Mouse (Mus musculus): Measurements from ENCODE around the gene Rab1b. TPM values are rescaled to one million over a fixed set of nuclear protein-coding genes. Genes with fewer than 3 reads are reported as not detected.
"Not testable (repeated sequence)": the region's sequence is repeated elsewhere in the genome, so short reads cannot be mapped to it uniquely, and the experiment has no call there.

Rab1b gene
- 214 and 235 TPM in 2 replicates for polyA plus RNA-seq (2014; fragmentation: Nextera tagmentation; extraction: Ambion mirVana)

DNA sequence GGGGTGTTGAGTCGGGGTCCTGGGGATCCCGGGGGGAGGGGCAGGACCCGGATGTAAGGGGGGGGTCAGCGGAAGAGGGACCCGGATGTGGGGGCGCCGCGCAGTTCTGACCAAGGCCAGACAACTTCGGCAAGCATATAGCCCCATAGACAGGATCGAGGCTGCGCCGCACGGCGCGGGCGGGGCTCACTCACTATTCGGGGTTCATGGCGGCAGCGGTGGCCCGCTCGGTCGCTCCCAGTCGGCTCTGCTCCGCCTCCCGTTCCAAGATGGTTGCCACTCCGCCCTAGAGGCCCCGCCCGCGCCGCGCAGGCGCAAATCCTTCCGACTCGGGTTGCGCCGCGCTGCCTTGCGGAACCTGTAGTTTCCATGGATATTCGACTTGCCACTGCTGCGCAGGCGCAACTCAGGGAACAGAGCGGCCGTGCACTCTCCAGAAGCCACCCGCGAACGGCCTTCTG lies at the start of gene Rab1b:
TSS of gene Rab1b (minus strand) at position 342 of the 461 bp plus-strand sequence.
- Histone ChIP-seq H3K9ac (replicated peaks; ENCODE audit: low read length) (peak within 1 kb of the TSS; percentile 85), H3K4me1 (ENCODE audit: control insufficient read depth, insufficient read depth, low read length) (peaks cover 6% of the 10 kb centered on the region; the same call in 1 of the 2 replicates), H3K9me3 (replicated peaks; ENCODE audit: control insufficient read depth, low read length) (no peaks in the 10 kb centered on the region), H3K36me3 (replicated peaks; ENCODE audit: control insufficient read depth, insufficient read depth, low read depth, low read length) (peaks cover 3% of the 10 kb centered on the region), H3K4me3 (ENCODE audit: low read depth, low read length) (peak within 1 kb of the TSS; percentile 82), H3K27me3 (ENCODE audit: control insufficient read depth, insufficient read depth, low read length) (no peaks in the 10 kb centered on the region), H3K4me2 (ENCODE audit: low read depth, low read length) (peak within 1 kb of the TSS; percentile 88), H3K27ac (replicated peaks; ENCODE audit: low read depth, low read length) (peak within 1 kb of the TSS; percentile 82)
- under 1% methylated on average over 46 of the region's 46 CpGs for WGBS
- peak; percentile 99 for DNase-seq (ENCODE audit: low spot score)
- peak; percentile 92 for ATAC-seq (replicated peaks; ENCODE audit: insufficient number of reproducible peaks, low FRiP score, low TSS enrichment, low read depth)

DNA sequence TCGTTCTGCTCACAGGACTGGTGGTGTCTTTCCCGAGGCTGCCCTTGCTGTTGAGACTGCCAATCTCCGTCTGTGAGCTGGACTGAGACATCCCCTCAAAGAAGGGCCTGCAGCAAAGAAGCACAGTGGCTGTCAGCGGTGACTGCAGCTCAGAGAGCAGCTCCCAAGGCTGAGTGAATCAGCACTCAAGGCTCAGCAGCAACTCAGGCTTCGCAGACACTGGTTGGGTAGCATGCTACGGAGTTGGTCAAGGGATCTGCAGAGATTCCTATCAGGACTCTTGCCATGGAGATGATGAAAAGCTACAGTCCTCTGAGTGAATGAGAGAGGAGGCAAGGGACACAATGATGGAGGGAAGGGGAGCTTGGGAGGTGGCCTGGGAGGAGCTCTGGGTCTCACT lies 45.4 kb upstream of the Rab1b start:
- H3K27ac ChIP-seq (replicated peaks; ENCODE audit: low read depth, low read length) = no peak overlapping the region
- no peaks in the 10 kb centered on the region for H3K9me3 ChIP-seq (replicated peaks; ENCODE audit: control insufficient read depth, low read length)
- no peak overlapping the region for H3K4me2 ChIP-seq (ENCODE audit: low read depth, low read length)
- no peak overlapping the region for H3K9ac ChIP-seq (replicated peaks; ENCODE audit: low read length)
- H3K4me3 ChIP-seq (ENCODE audit: low read depth, low read length) = no peak overlapping the region
- no peaks in the 10 kb centered on the region for H3K27me3 ChIP-seq (ENCODE audit: control insufficient read depth, insufficient read depth, low read length)
- no peak for ATAC-seq (replicated peaks; ENCODE audit: insufficient number of reproducible peaks, low FRiP score, low TSS enrichment, low read depth)
- no peaks in the 10 kb centered on the region; the same call in 1 of the 2 replicates for H3K36me3 ChIP-seq (replicated peaks; ENCODE audit: control insufficient read depth, insufficient read depth, low read depth, low read length)
- DNase-seq (ENCODE audit: low spot score) = no peak
- 90% methylated on average over 6 of the region's 6 CpGs for WGBS
- no peaks in the 10 kb centered on the region for H3K4me1 ChIP-seq (ENCODE audit: control insufficient read depth, insufficient read depth, low read length)

DNA sequence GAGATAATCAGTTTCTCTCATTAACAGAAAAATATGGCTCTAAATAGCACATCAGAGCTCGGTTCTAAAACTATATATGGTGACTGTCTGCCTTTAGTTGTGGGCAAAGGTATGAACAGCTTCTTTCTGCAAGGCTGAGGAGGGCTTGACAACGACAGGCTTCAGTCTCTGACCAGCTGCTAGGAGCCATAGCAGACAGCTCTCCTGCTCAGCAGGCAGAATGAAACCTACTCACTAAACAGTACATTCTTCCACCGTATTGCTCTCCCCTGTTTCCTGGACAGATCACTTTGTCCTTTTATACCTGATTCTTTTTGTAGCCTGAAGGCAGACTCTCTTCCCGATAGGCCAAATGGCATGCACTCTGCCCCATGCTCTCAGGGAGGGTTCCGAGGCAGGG lies 44.9 kb upstream of the Rab1b start:
- 79% methylated on average over 5 of the region's 5 CpGs for WGBS
- no peak overlapping the region for H3K4me3 ChIP-seq (ENCODE audit: low read depth, low read length)
- ATAC-seq (replicated peaks; ENCODE audit: insufficient number of reproducible peaks, low FRiP score, low TSS enrichment, low read depth) = no peak

DNA sequence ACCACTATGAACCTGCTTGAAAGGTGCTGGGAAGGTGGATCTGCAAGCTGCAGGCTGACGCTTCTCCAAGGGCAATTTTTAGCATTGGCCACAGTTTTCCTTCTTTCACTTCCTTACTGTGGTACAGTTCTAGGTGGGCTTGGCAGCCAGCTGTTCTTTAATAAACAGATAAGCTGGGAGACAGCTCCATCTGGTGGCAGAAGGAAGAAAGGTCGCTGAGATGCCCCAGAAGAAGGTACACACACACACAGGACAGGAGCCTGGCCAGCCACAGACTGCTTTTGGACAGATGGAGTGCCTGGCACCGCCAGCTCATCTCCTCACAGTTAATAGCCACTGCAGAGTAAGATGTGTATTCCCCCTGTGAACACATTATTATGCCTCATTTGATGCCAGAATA lies 44.5 kb upstream of the Rab1b start:
- 39% methylated on average over 3 of the region's 3 CpGs for WGBS

More for the DNA sequence above, 44.9 kb upstream of the Rab1b start:
- no peak overlapping the region for H3K27ac ChIP-seq (replicated peaks; ENCODE audit: low read depth, low read length)
- DNase-seq (ENCODE audit: low spot score) = no peak
- H3K4me2 ChIP-seq (ENCODE audit: low read depth, low read length) = no peak overlapping the region
- H3K9ac ChIP-seq (replicated peaks; ENCODE audit: low read length) = no peak overlapping the region
- H3K27me3 ChIP-seq (ENCODE audit: control insufficient read depth, insufficient read depth, low read length) = no peaks in the 10 kb centered on the region
- no peaks in the 10 kb centered on the region; the same call in 1 of the 2 replicates for H3K36me3 ChIP-seq (replicated peaks; ENCODE audit: control insufficient read depth, insufficient read depth, low read depth, low read length)
- no peaks in the 10 kb centered on the region for H3K4me1 ChIP-seq (ENCODE audit: control insufficient read depth, insufficient read depth, low read length)
- H3K9me3 ChIP-seq (replicated peaks; ENCODE audit: control insufficient read depth, low read length) = no peaks in the 10 kb centered on the region

DNA sequence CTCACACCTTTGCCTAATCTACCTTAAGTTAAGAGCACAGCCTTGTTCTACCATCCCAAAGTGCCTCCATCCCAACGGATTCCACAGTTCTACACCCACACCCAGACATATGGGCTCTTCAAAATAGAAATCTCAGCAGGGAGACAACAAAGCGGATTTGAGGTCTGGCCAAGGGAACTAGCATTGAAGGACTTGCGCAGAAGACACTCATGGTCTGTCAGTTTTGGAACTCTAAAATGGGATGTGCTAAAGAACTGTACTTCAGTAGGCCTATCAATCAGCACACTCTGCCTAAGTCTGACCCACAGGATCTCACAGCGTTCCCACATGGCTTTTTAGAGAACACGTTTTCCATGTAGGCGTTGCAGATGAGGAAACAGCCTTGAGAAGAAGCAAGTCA lies 43.5 kb upstream of the Rab1b start:
- H3K9me3 ChIP-seq (replicated peaks; ENCODE audit: control insufficient read depth, low read length) = no peaks in the 10 kb centered on the region
- no peak overlapping the region for H3K9ac ChIP-seq (replicated peaks; ENCODE audit: low read length)
- ATAC-seq (replicated peaks; ENCODE audit: insufficient number of reproducible peaks, low FRiP score, low TSS enrichment, low read depth) = no peak
- no peak overlapping the region for H3K27ac ChIP-seq (replicated peaks; ENCODE audit: low read depth, low read length)
- H3K4me1 ChIP-seq (ENCODE audit: control insufficient read depth, insufficient read depth, low read length) = no peaks in the 10 kb centered on the region
- H3K27me3 ChIP-seq (ENCODE audit: control insufficient read depth, insufficient read depth, low read length) = no peaks in the 10 kb centered on the region
- H3K36me3 ChIP-seq (replicated peaks; ENCODE audit: control insufficient read depth, insufficient read depth, low read depth, low read length) = no peaks in the 10 kb centered on the region; the same call in 1 of the 2 replicates
- no peak overlapping the region for H3K4me3 ChIP-seq (ENCODE audit: low read depth, low read length)
- 92% methylated on average over 6 of the region's 6 CpGs for WGBS
- no peak for DNase-seq (ENCODE audit: low spot score)
- no peak overlapping the region for H3K4me2 ChIP-seq (ENCODE audit: low read depth, low read length)

More for the DNA sequence above, 44.5 kb upstream of the Rab1b start:
- H3K9ac ChIP-seq (replicated peaks; ENCODE audit: low read length) = no peak overlapping the region
- no peaks in the 10 kb centered on the region for H3K9me3 ChIP-seq (replicated peaks; ENCODE audit: control insufficient read depth, low read length)
- no peak overlapping the region for H3K4me3 ChIP-seq (ENCODE audit: low read depth, low read length)
- H3K27ac ChIP-seq (replicated peaks; ENCODE audit: low read depth, low read length) = no peak overlapping the region
- H3K4me2 ChIP-seq (ENCODE audit: low read depth, low read length) = no peak overlapping the region
- DNase-seq (ENCODE audit: low spot score) (peak; percentile 76), ATAC-seq (replicated peaks; ENCODE audit: insufficient number of reproducible peaks, low FRiP score, low TSS enrichment, low read depth) (no peak)
- no peaks in the 10 kb centered on the region for H3K4me1 ChIP-seq (ENCODE audit: control insufficient read depth, insufficient read depth, low read length)
- no peaks in the 10 kb centered on the region; the same call in 1 of the 2 replicates for H3K36me3 ChIP-seq (replicated peaks; ENCODE audit: control insufficient read depth, insufficient read depth, low read depth, low read length)
- H3K27me3 ChIP-seq (ENCODE audit: control insufficient read depth, insufficient read depth, low read length) = no peaks in the 10 kb centered on the region

DNA sequence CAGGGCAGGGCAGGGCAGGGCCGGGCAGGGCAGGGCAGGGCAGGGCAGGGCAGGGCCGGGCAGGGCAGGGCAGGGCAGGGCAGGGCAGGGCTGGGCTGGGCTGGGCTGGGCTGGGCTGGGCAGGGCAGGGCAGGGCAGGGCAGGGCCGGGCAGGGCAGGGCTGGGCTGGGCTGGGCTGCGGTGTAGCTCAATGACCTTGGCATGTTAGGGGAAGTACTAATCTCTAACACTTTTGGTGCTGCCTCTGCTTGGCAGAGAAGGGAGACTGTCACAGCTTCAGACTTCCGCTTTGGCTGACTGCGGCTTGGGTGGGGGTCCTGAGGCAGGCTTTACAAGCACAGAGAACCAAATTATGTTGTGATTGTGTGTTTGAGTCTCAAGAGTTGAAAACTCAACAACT lies 42.2 kb upstream of the Rab1b start:
- H3K36me3 ChIP-seq (replicated peaks; ENCODE audit: control insufficient read depth, insufficient read depth, low read depth, low read length); H3K27me3 ChIP-seq (ENCODE audit: control insufficient read depth, insufficient read depth, low read length); H3K9me3 ChIP-seq (replicated peaks; ENCODE audit: control insufficient read depth, low read length); H3K27ac ChIP-seq (replicated peaks; ENCODE audit: low read depth, low read length); H3K4me3 ChIP-seq (ENCODE audit: low read depth, low read length); ATAC-seq (replicated peaks; ENCODE audit: insufficient number of reproducible peaks, low FRiP score, low TSS enrichment, low read depth); H3K9ac ChIP-seq (replicated peaks; ENCODE audit: low read length); H3K4me1 ChIP-seq (ENCODE audit: control insufficient read depth, insufficient read depth, low read length); H3K4me2 ChIP-seq (ENCODE audit: low read depth, low read length); DNase-seq (ENCODE audit: low spot score): not testable (repeated sequence)
- WGBS = 77% methylated on average over 5 of the region's 6 CpGs

DNA sequence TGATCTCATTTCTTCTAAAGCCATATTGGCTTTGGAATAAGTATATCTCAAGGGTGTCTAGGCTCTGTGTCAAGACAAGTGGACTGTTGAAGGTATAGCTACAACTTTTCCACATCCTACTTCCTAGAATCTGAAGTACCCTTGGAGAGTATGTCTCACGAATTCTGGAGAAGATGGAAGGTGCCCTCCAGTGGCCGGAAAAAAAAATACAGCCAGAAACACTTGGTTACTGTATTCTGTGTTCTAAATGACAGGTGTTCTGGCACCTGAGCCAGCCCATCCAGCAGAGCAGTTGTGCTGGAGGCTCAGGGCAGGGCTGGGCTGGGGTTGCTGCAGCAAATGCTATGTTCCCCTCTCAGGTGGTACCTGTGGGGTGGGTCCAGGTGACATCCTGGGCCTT lies 32.8 kb upstream of the Rab1b start:
- Histone ChIP-seq H3K4me1 (ENCODE audit: control insufficient read depth, insufficient read depth, low read length) (no peaks in the 10 kb centered on the region), H3K27ac (replicated peaks; ENCODE audit: low read depth, low read length) (no peak overlapping the region), H3K27me3 (ENCODE audit: control insufficient read depth, insufficient read depth, low read length) (no peaks in the 10 kb centered on the region), H3K4me3 (ENCODE audit: low read depth, low read length) (no peak overlapping the region), H3K4me2 (ENCODE audit: low read depth, low read length) (no peak overlapping the region), H3K9ac (replicated peaks; ENCODE audit: low read length) (no peak overlapping the region), H3K9me3 (replicated peaks; ENCODE audit: control insufficient read depth, low read length) (no peaks in the 10 kb centered on the region), H3K36me3 (replicated peaks; ENCODE audit: control insufficient read depth, insufficient read depth, low read depth, low read length) (no peaks in the 10 kb centered on the region)
- DNase-seq (ENCODE audit: low spot score) = peak; percentile 77
- 0 out of 2 replicates have a peak, but pooled peaks have one; percentile 29 for ATAC-seq (replicated peaks; ENCODE audit: insufficient number of reproducible peaks, low FRiP score, low TSS enrichment, low read depth)
- 0% methylated on average over 2 of the region's 2 CpGs for WGBS

DNA sequence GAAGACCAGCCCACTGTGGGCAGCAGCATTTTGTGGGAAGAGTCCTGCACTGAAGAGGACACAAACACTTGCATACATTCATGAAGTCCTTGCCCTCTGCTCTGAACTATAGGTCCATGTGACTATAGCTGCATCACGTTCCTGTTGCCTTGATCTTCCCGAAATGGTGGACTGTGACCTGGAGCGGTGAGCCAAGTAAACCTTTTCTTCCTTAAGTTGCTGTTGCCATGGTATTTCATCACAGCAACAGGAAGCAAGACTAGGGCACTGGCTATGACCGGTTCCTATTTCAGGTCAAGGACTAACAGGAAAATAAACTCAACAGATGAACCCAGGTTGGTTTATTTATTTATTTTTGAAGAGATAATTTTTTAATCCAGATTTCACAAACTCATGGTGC lies 24.4 kb upstream of the Rab1b start:
- no peak overlapping the region for H3K9ac ChIP-seq (replicated peaks; ENCODE audit: low read length)
- no peaks in the 10 kb centered on the region for H3K4me1 ChIP-seq (ENCODE audit: control insufficient read depth, insufficient read depth, low read length)
- H3K4me2 ChIP-seq (ENCODE audit: low read depth, low read length) = no peak overlapping the region
- no peaks in the 10 kb centered on the region for H3K9me3 ChIP-seq (replicated peaks; ENCODE audit: control insufficient read depth, low read length)
- H3K27ac ChIP-seq (replicated peaks; ENCODE audit: low read depth, low read length) = no peak overlapping the region
- 71% methylated on average over 4 of the region's 4 CpGs for WGBS
- DNase-seq (ENCODE audit: low spot score) = no peak
- H3K36me3 ChIP-seq (replicated peaks; ENCODE audit: control insufficient read depth, insufficient read depth, low read depth, low read length) = no peaks in the 10 kb centered on the region
- no peak for ATAC-seq (replicated peaks; ENCODE audit: insufficient number of reproducible peaks, low FRiP score, low TSS enrichment, low read depth)
- H3K27me3 ChIP-seq (ENCODE audit: control insufficient read depth, insufficient read depth, low read length) = no peaks in the 10 kb centered on the region
- no peak overlapping the region for H3K4me3 ChIP-seq (ENCODE audit: low read depth, low read length)
